11 mouse cellular contexts compared by ENCODE assay signal in the genomic region with DNA sequence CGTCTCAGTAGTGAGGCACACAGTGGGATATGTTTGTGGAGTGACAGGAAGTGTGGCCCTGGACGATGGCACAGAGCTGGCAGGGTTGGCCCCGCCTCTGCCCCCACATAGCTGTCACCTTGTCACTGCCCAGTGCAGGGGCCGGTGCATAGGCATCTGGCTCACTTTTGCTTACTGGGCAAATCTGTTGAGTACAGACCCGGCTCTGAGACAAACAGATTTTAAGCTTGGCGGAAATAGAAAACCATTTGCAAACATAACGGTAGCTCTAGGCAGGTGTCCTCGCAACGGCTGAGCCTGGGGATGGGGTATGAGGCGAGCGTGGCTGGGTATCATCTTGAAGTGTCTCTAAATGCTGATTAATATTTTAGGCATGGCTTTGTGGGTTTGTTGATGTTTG.
DNase-seq lines count a peak whose midpoint lies in the region; ATAC-seq and TF ChIP-seq lines count a peak whose summit lies in the region.
"Had no signal": no experiment of that assay in that cellular context is flagged by ENCODE, and none has a peak within 500 bp of the region (broad histone marks: within the 10 kb centered on the region; RNA-seq: fewer than 3 reads in every experiment).

No protein-coding gene starts in this region.

- no peak for TF ChIP-seq CTCF in gastrocnemius, adult 2 months (IDR thresholded peaks at IDR 0.05)

- no peaks in the 10 kb centered on the region for H3K9me3 ChIP-seq in midbrain, embryonic 11.5 days (ENCODE audit: control insufficient read depth, low read length)
- H3K9me3 ChIP-seq: liver, embryonic 12.5 days had no signal

- peaks cover 5% of the 10 kb centered on the region; the same call in 1 of the 2 replicates for H3K27me3 ChIP-seq in midbrain, embryonic 11.5 days (ENCODE audit: control insufficient read depth, insufficient read depth, low read length)

- ATAC-seq in midbrain, embryonic 11.5 days (ENCODE audit: low FRiP score), result peak; percentile 10; the same call in 1 of the 2 replicates

- no peak overlapping the region for H3K4me2 ChIP-seq in midbrain, embryonic 11.5 days
- H3K4me2 ChIP-seq: liver, embryonic 12.5 days had no signal

- DNase-seq in gastrocnemius, adult 2 months, result no peak
- DNase-seq in gastrocnemius, adult 8-10 months (ENCODE audit: low spot score in 2 of 2), result no peak
- DNase-seq in thymus, postnatal 0 days (ENCODE audit: low spot score), result peak; percentile 50
- no peak for DNase-seq in thymus, postnatal 10 days (ENCODE audit: low spot score in 2 of 2)
- no peak for DNase-seq in midbrain, embryonic 11.5 days (ENCODE audit: low spot score, missing footprints)
- DNase-seq in kidney, adult 8-10 months, result no peak
- no peak for DNase-seq in adrenal gland, postnatal 10 days
- DNase-seq in urinary bladder, postnatal 14 days (ENCODE audit: low spot score), result no peak
- DNase-seq: layer of hippocampus, postnatal 36 days had no signal

- intact Hi-C loops in gastrocnemius, adult 2 months (cut with DNase I), result no loop called here

- H3K4me3 ChIP-seq in gastrocnemius, adult 2 months, result no peak overlapping the region
- no peak overlapping the region for H3K4me3 ChIP-seq in midbrain, embryonic 11.5 days (ENCODE audit: low read depth, low read length)
- H3K4me3 ChIP-seq: liver, embryonic 12.5 days had no signal

- 0 out of 2 replicates have a peak overlapping the region, but pooled peaks have one; percentile 25 for H3K9ac ChIP-seq in midbrain, embryonic 11.5 days (ENCODE audit: low read length)
- H3K9ac ChIP-seq: liver, embryonic 12.5 days had no signal

- H3K27ac ChIP-seq in gastrocnemius, adult 2 months, result peak overlapping the region; percentile 79; the same call in 1 of the 2 replicates
- H3K27ac ChIP-seq in midbrain, embryonic 11.5 days (ENCODE audit: low read depth, low read length), result peak overlapping the region; percentile 54
- H3K27ac ChIP-seq: liver, embryonic 12.5 days; macrophage had no signal

- H3K36me3 ChIP-seq in midbrain, embryonic 11.5 days (ENCODE audit: control insufficient read depth, insufficient read depth, low read length), result no peaks in the 10 kb centered on the region
- H3K36me3 ChIP-seq: liver, embryonic 12.5 days had no signal

- peaks cover 57% of the 10 kb centered on the region for H3K4me1 ChIP-seq in midbrain, embryonic 11.5 days (ENCODE audit: control insufficient read depth, insufficient read depth, low read length)

- WGBS in midbrain, embryonic 11.5 days, result 48% methylated on average over 11 of the region's 11 CpGs
